Mouse (Mus musculus) hindbrain, postnatal 0 days (tissue): ENCODE measurements at regions not wholly inside any gene's neighbourhood (a gene's known extent, or its start where the extent isn't known, plus 50 kb on each side); places are given as distances from the start of the nearest gene placed in this dataset.
A peak's percentile ranks its signal among the peaks of the same experiment; 100 is the strongest.

Experiments
- ATAC-seq: fragments of 200-750 bp; cut with Nextera tagmentation; 2 replicates; pipeline ENCODE4 v1.8.0; 2017; ENCODE audit warnings: mild to moderate bottlenecking, moderate TSS enrichment, moderate library complexity
- DNase-seq: peaks from one replicate; pipeline ENCODE4 v3.0.0-alpha.2; 2015; ENCODE audit warnings: low spot score
- H3K27ac ChIP-seq: fragments of 300-500 bp; sonication (generic); 2 replicates; pipeline ENCODE4 v1.5.1; 2014; ENCODE audit warnings: mild to moderate bottlenecking
- H3K27me3 ChIP-seq: fragments of 300-500 bp; sonication (generic); 2 replicates; pipeline ENCODE4 v1.6.1; 2014; ENCODE audit warnings: low read length, mixed read lengths; ENCODE audit not compliant: insufficient read depth
- H3K36me3 ChIP-seq: fragments of 300-500 bp; sonication (generic); 2 replicates; pipeline ENCODE4 v1.6.1; 2014; ENCODE audit warnings: low read length, mixed read lengths; ENCODE audit not compliant: insufficient read depth
- H3K4me1 ChIP-seq: fragments of 300-500 bp; sonication (generic); 2 replicates; pipeline ENCODE4 v1.6.1; 2014; ENCODE audit warnings: antibody characterized with exemption, low read length, mixed read lengths; ENCODE audit not compliant: insufficient read depth
- H3K4me2 ChIP-seq: fragments of 300-500 bp; sonication (generic); 2 replicates; pipeline ENCODE4 v1.6.1; 2014; ENCODE audit warnings: low read depth, mild to moderate bottlenecking, low read length, moderate library complexity, mixed read lengths
- H3K4me3 ChIP-seq: fragments of 300-500 bp; sonication (generic); 2 replicates; pipeline ENCODE4 v1.5.1; 2014; ENCODE audit warnings: low read length
- H3K9ac ChIP-seq: fragments of 300-500 bp; sonication (generic); replicated peaks from 2 replicates; pipeline ENCODE4 v1.6.1; 2014; ENCODE audit warnings: mild to moderate bottlenecking, low read length, moderate library complexity, mixed read lengths
- H3K9me3 ChIP-seq: fragments of 300-500 bp; sonication (generic); 2 replicates; pipeline ENCODE4 v1.6.1; 2016; ENCODE audit warnings: low read length, mixed read lengths
- CTCF ChIP-seq: IDR thresholded peaks from 2 replicates; pipeline ENCODE4 v1.5.1; 2016; ENCODE audit warnings: antibody characterized with exemption, control low read depth, low read depth
- WGBS: fragments of 180-500 bp; shearing (Covaris S2); extraction: QIAGEN DNeasy Blood & Tissue Kit; methylation state at CpG from one replicate; pipeline ENCODE4 v1.1.7; 2014; 5-methylcytosine and 5-hydroxymethylcytosine counted together

DNA sequence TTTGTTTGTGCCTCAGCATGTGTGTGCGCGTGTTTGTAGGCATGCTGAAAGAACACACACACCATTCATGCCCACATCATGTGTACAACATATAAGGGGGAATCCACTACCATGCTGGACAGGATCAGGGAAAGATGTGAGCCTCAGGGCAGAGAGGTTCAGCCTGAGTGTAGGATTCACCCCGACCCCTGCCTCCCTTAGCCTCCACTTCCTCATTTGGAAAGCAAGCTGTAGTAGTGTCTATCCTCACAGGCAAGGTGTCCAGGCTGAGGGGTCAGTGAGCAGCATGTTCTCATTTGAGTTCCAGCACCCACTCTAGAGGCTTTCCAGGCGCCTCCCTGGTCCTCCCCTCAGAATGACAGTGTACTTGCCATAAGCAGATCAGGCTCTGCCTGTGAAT, 470.5 kb downstream of the Rps24 start:
- H3K36me3 ChIP-seq: no peaks in the 10 kb centered on the region
- 95% methylated on average over 4 of the region's 4 CpGs for WGBS
- DNase-seq: no peak
- H3K9ac ChIP-seq: no peak overlapping the region
- H3K9me3 ChIP-seq: no peaks in the 10 kb centered on the region
- H3K27ac ChIP-seq: no peak overlapping the region
- H3K4me2 ChIP-seq: no peak overlapping the region
- ATAC-seq: no peak
- H3K4me1 ChIP-seq: peaks cover 8% of the 10 kb centered on the region; the same call in 1 of the 2 replicates
- no peak overlapping the region for H3K4me3 ChIP-seq
- no peaks in the 10 kb centered on the region for H3K27me3 ChIP-seq
- no peak for TF ChIP-seq CTCF

GRCm38 (mm10) chr14:24958821-24959220, 471.9 kb downstream of the Rps24 start:
- TF ChIP-seq CTCF: peak; percentile 10; the same call in 1 of the 2 replicates
- Histone ChIP-seq H3K4me3 (no peak overlapping the region), H3K27ac (no peak overlapping the region), H3K4me1 (peaks cover 8% of the 10 kb centered on the region; the same call in 1 of the 2 replicates), H3K9ac (no peak overlapping the region), H3K36me3 (no peaks in the 10 kb centered on the region), H3K9me3 (no peaks in the 10 kb centered on the region), H3K27me3 (no peaks in the 10 kb centered on the region), H3K4me2 (no peak overlapping the region)
- no peak for DNase-seq
- 79% methylated on average over 4 of the region's 4 CpGs for WGBS
- no peak for ATAC-seq

DNA sequence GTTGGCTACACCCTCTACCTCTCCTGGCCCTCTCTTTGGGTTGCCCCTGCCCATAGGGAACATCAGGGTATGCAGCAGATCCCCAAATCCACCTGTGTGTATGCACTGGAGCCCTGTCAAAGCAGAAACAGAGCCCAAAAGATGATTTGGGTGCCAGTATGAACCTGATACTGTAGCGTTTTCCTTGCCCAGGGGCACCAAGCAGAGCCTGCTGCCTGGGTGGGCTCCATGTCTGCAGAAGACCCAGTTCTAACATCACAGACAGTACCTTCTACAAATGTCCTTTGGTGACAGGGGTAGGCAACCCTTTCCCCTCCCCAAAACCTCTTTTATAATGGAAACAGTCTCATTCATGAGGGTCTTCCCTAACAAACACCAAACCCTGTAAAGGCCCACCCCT, 472.5 kb downstream of the Rps24 start:
- no peaks in the 10 kb centered on the region for H3K36me3 ChIP-seq
- no peaks in the 10 kb centered on the region for H3K27me3 ChIP-seq
- 66% methylated on average over 1 of the region's 1 CpGs for WGBS
- H3K9ac ChIP-seq: no peak overlapping the region
- ATAC-seq (no peak), DNase-seq (no peak)
- H3K9me3 ChIP-seq: no peaks in the 10 kb centered on the region
- peak overlapping the region; percentile 74 for H3K27ac ChIP-seq
- H3K4me3 ChIP-seq: no peak overlapping the region
- peaks cover 8% of the 10 kb centered on the region; the same call in 1 of the 2 replicates for H3K4me1 ChIP-seq
- no peak for TF ChIP-seq CTCF
- H3K4me2 ChIP-seq: no peak overlapping the region

GRCm38 (mm10) chr14:24960082-24960482, 473.2 kb downstream of the Rps24 start:
- Histone ChIP-seq H3K27me3 (no peaks in the 10 kb centered on the region), H3K27ac (peak overlapping the region; percentile 74), H3K4me2 (no peak overlapping the region), H3K9ac (no peak overlapping the region), H3K4me3 (no peak overlapping the region), H3K36me3 (no peaks in the 10 kb centered on the region), H3K9me3 (no peaks in the 10 kb centered on the region), H3K4me1 (peaks cover 8% of the 10 kb centered on the region; the same call in 1 of the 2 replicates)
- 21% methylated on average over 5 of the region's 5 CpGs for WGBS
- ATAC-seq (peak; percentile 94), DNase-seq (peak; percentile 87)
- TF ChIP-seq CTCF: no peak

DNA sequence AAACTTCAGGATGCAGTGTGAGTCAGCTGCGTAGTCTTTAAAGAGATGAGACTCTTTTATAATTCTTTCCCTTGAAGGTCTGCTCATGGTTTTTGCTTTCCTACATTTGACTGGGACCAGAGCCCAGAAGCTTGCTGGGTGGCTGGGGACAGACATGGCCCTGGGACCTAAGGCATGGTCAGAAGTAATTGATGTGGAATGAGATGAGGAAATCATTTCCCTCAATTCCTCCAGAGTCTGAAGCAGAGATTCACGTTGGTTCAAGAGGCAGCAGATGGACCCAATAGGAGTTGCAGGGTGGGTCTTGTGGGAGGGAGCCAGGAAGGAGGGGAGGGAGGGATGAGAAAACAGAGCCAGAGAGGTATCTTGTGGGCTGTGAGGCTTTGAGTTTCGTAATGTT, 473.9 kb downstream of the Rps24 start:
- no peaks in the 10 kb centered on the region for H3K27me3 ChIP-seq
- ATAC-seq (no peak), DNase-seq (peak; percentile 52)
- H3K36me3 ChIP-seq: no peaks in the 10 kb centered on the region
- TF ChIP-seq CTCF: no peak
- no peak overlapping the region for H3K4me3 ChIP-seq
- 47% methylated on average over 3 of the region's 3 CpGs for WGBS
- no peak overlapping the region for H3K9ac ChIP-seq
- peaks cover 8% of the 10 kb centered on the region; the same call in 1 of the 2 replicates for H3K4me1 ChIP-seq
- no peaks in the 10 kb centered on the region for H3K9me3 ChIP-seq
- H3K27ac ChIP-seq: peak overlapping the region; percentile 74
- no peak overlapping the region for H3K4me2 ChIP-seq

- Histone ChIP-seq H3K27me3 (no peaks in the 10 kb centered on the region), H3K4me3 (no peak overlapping the region), H3K27ac (no peak overlapping the region), H3K9ac (no peak overlapping the region), H3K36me3 (no peaks in the 10 kb centered on the region), H3K9me3 (no peaks in the 10 kb centered on the region), H3K4me1 (peaks cover 6% of the 10 kb centered on the region; the same call in 1 of the 2 replicates), H3K4me2 (no peak overlapping the region)
- ATAC-seq (no peak), DNase-seq (no peak)
- TF ChIP-seq CTCF: no peak
- 84% methylated on average over 3 of the region's 3 CpGs for WGBS
Measured at GRCm38 (mm10) chr14:24961721-24962120, 474.8 kb downstream of the Rps24 start.

GRCm38 (mm10) chr14:24969584-24969983, 482.7 kb downstream of the Rps24 start:
- Histone ChIP-seq H3K4me2 (no peak overlapping the region), H3K9ac (no peak overlapping the region), H3K4me1 (peaks cover 8% of the 10 kb centered on the region; the same call in 1 of the 2 replicates), H3K36me3 (no peaks in the 10 kb centered on the region), H3K27me3 (no peaks in the 10 kb centered on the region), H3K4me3 (no peak overlapping the region), H3K27ac (0 out of 2 replicates have a peak overlapping the region, but pooled peaks have one; percentile 4), H3K9me3 (no peaks in the 10 kb centered on the region)
- DNase-seq (no peak), ATAC-seq (no peak)
- no peak for TF ChIP-seq CTCF
- WGBS: 34% methylated on average over 2 of the region's 2 CpGs
